Mouse (Mus musculus) natural killer cell, adult 2 months (primary cell): ENCODE measurements around the gene Dclre1b.

Experiments used
- DNase-seq, 2 experiments: peaks; one replicate each; pipeline ENCODE4 v3.0.0; 2022; ENCODE audit warnings: low spot score in 2 of 2

Gene Dclre1b

GRCm38 (mm10) chr3:103773508-103773907 is 35.7 kb downstream of the Dclre1b start:
- DNase-seq, result peak in 1 of 2 experiments; percentile 23

- DNase-seq, result peak; percentile 14 to 46
These were observed 36.4 kb downstream of the Dclre1b start for GRCm38 (mm10) chr3:103772846-103773245.

DNA sequence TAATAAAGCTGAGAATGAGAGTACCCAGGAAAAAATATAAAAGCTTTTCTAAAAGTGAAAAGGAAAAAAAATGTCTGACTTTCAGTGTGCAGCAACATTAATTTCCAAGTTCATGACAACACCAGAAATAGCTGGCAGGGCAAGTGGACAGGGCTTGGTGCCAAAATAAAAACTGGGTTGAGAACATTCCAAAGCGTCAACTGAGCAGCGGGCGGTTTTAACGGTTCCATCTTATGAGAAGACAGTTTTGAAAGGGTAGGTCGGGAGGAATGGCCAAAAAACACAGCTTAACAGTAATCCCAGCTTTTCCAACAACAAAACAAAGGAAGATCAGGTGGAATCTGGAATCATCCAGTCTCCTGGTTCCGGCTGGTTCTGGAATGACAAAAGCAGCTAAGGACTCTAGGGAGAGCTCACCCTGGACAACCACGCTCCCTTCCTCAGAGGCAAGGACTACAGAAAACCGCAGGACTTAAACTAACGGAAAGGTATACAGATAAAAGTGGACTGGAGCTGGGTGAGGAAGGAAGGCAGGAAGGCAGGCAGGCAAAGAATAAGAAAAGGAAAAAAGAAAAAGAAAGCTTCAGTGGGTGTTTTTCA is 37.6 kb downstream of the Dclre1b start:
- DNase-seq, result no peak

DNA sequence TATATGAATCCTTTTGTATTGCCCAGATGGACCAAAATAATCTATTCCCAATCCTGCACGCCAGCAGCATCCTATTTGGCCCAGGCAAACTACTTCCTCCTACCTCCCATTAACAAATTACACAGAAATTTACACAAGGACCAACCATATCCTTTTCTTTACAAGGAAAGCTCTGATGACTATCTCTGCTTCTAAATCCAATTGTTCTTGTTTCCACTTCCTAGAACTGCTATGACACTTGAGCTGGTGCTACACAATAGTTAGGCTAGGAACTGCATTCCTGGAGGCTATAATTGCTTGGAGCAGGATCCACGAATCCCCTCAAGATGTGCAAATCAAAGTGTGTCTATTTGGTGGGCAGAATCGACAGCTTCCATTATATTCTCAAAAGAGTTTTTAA is 42.5 kb downstream of the Dclre1b start:
- DNase-seq, result no peak

DNA sequence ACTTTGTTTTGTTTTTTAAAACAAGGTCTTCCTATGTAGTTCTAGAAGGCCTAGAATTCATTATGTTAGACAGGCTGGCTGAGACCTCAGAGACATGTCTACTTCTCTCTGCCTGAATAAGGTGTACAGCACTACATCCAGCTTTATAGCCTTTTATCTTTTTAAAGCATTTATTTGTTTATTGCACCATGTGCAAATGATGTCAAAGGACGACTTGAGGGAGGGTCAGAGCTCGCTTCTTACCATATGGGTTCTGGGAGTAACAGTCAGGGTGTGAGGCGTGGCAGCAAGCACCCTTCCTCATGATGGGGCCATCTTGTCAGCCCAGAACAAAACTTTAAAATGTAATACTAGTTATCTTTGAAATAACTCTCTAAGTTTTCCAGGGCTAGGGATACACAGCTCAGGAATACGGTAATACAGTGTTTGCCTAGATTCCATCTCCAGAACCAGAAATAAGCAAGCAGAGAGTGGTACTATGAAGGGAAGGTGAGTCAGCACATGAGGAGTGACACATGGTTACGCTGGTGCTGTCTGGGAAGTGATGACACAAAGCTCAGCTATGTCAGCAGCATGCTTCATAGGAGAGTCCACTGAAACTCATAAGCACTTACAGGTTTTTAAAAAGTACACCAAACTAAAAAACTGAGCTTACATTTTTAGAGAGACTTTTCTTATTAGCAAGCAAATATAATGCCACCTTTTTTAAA is 49.8 kb downstream of the Dclre1b start:
- DNase-seq, result no peak

DNA sequence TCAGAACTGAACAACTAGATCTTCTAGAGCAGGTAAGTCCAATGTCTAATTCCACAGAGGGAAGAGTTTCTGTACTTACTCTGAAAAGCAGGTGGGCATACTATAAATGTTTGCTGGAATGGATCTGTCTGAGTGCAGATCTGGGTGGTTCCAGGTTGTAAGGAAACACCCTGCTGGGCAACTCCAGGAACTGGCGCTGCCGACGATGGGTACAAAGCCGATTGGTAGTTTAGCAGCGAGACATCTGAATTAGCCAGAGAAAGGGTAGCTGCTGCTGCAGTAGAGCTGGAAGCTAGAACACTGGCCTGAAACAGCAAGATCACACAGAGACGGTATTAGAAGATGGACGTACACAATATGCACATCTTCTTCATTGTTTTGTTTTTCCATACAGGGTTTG is 50.8 kb downstream of the Dclre1b start:
- no peak for DNase-seq

DNA sequence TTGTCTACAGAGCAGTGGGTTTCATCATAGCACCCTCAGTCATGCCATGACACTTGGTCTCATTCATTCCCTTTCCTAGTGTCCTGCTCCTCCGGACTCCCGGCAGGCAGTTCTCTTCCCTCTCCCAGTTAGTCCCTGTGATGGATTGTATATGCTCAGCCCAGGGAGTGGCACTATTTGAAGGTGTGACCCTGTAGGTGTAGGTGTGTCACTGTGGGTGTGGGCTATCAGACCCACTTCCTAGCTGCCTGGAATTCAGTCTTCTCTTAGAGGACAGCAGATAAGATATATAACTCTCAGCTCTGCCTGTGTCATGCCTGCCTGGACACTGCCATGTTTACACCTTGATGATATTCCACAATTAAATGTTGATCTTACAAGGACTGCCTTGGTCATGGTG is 52.3 kb downstream of the Dclre1b start:
- DNase-seq, result no peak

GRCm38 (mm10) chr3:103755351-103755750 is 53.9 kb downstream of the Dclre1b start:
- DNase-seq, result no peak

GRCm38 (mm10) chr3:103751558-103751957 is 57.7 kb downstream of the Dclre1b start:
- no peak for DNase-seq
